Mouse (Mus musculus) layer of hippocampus, adult 2 months (tissue): ENCODE results near the gene Crebl2. TPM values are rescaled to one million over a fixed set of nuclear protein-coding genes. Genes with fewer than 3 reads are reported as not detected.
A peak's percentile ranks its signal among the peaks of the same experiment; 100 is the strongest.

Experiments used
- DNase-seq, 2 experiments: peaks; one replicate each; pipeline ENCODE4 v3.0.0; 2022; ENCODE audit warnings: low spot score in 2 of 2
- H3K27ac ChIP-seq: fragments of 200-600 bp; 2 replicates; pipeline ENCODE4 v1.8.1; 2022
- H3K4me3 ChIP-seq: fragments of 200-600 bp; 2 replicates; pipeline ENCODE4 v1.8.1; 2022; ENCODE audit warnings: mild to moderate bottlenecking
- CTCF ChIP-seq: fragments of 200-600 bp; conservative IDR thresholded peaks from 2 replicates; pipeline ENCODE4 v1.8.1; 2022; ENCODE audit warnings: antibody characterized with exemption, mild to moderate bottlenecking, moderate library complexity
- total RNA-seq, 2 experiments: library from RNA; stranded (reverse); gene quantifications; 2 replicates each; pipeline ENCODE4 v1.2.3; 2021

The Crebl2 gene
- total RNA-seq, 2 experiments from 2014 or later, result 39.6 to 40.9 TPM

GRCm38 (mm10) chr6:134802641-134803043 lies 27.3 kb upstream of the Crebl2 start:
- no peak for DNase-seq
- no peak for TF ChIP-seq CTCF
- H3K4me3 ChIP-seq, result no peak overlapping the region
- no peak overlapping the region for H3K27ac ChIP-seq

DNA sequence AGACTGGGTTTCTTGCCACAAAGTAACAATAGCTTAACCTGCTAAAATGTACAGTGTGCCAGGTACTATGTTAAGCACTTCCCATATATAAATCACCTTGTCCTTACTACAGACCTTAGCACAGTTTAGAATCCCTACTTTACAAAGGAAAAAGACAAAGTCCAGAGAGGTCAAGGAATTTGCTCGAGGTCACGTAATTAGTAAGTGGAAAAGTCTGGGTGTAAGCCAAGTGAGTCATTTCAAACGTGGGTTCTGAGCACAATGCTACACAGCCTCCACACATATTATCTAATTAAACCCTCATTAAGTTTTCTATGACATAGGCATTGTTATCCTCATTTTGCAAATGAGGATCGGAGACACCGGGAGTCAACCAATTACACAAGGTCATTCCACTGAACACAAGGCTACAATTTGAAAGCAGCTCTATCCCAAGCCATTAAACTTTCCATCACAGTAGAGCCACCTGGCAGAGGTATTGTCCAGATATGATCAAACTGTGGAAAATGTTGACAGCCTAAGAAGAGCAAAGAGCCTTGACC lies 25.1 kb upstream of the Crebl2 start:
- TF ChIP-seq CTCF, result no peak
- Histone ChIP-seq H3K4me3 (no peak overlapping the region), H3K27ac (no peak overlapping the region)
- DNase-seq, result no peak

DNA sequence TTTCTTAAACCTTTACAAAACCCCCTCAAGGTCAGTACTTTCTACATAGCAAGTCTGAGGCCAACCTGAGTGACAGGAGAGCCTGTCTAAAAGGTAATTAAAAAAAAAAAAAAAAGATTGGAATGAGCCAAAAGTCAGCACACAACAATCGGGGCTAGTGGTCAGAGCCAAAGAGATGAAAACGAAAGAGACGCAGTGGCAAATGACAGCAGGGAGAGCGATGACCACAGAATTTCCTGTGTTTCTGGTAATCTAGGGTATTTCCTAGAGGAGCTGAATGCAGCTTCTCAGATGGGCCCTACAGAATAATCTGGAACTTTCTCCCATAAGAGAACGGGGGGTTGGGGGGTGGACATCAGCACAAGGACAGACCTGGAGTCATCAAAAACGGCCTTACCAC lies 23.8 kb upstream of the Crebl2 start:
- DNase-seq, result no peak

GRCm38 (mm10) chr6:134807091-134807490 lies 22.9 kb upstream of the Crebl2 start:
- Histone ChIP-seq H3K27ac (no peak overlapping the region), H3K4me3 (no peak overlapping the region)
- no peak for DNase-seq
- no peak for TF ChIP-seq CTCF

More for the DNA sequence above, 23.8 kb upstream of the Crebl2 start:
- Histone ChIP-seq H3K4me3 (no peak overlapping the region), H3K27ac (no peak overlapping the region)
- TF ChIP-seq CTCF, result no peak

DNA sequence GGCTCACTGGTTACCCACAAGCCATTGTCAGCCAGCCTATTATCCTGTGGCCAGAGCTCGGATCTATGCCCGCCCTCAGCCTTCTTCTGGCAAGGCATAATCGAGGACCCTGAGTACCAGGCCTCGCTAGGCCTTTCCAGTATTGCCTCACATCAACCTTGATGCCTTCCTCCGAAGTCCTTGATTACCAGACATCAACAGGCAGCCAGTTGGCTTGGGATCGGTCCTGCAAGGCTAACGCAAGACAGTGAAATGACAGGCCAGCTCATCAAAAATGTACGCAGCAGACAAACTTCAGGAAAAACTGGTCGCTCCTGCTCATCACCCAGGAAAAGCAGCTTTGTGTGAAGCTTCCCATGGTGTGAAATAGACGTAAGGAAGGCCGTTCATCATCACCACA lies 22.2 kb upstream of the Crebl2 start:
- Histone ChIP-seq H3K4me3 (no peak overlapping the region), H3K27ac (no peak overlapping the region)
- TF ChIP-seq CTCF, result no peak
- no peak for DNase-seq

DNA sequence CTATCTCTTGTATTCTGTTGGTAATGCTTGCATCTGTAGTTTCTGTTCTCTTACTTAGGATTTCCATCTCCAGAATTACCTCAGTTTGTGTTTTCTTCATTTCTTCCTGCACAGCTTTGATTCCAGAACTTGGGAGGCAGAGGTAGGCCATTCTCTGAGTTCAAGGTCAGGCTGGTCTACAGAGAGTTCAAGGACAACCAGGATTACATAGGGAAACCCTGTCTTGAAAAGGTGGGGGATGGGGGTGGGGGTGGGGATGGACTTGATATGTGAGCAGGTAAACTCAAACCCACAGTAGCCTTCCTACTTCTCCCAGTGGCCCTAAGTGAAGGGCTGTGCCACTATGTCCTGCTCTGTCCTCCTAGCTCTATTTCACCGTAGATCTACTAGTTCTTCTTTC lies 16.9 kb upstream of the Crebl2 start:
- H3K27ac ChIP-seq, result no peak overlapping the region
- H3K4me3 ChIP-seq, result no peak overlapping the region
- no peak for TF ChIP-seq CTCF
- no peak for DNase-seq

DNA sequence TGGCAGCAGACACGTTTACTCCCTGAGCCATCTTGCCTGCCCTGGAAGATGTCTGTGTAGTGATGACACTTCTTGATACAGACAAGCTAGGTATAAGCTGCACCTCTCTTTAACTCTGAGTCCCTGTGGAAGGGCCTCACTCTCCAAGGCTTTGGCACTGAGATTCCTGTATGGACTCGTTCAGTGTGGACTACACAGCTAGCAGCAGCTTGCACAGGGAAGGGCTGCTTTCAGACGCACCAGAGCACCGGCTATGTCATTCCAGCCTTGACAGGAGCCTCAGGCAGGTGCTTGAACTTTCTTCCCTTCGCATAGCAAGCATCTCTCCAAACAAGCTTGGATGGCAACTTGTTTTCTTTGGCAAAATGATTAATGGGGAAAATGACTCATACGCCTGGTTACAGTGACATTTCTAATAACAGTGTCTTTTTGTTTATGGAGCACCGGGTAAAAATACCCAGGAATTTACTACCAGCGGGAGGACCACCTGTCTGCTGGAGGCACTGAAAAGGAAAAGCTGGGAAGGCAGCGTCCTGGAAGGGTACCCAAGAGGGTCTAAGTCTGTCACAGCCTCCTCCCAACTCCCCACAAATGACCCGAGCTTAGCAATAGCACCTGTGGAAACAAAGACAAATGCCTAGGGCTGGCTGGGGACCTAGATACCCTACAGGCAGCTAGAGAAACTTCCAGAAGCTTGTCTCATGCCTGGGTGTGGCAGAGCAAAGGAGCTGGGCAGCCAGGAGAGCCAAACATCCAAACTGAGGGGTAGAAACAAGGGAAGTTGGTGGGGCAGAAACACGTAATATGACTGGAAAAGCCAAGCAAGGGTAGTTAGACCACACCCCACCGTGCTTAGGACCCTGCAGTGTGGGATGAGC lies 12.7 kb upstream of the Crebl2 start:
- DNase-seq, result no peak
- H3K27ac ChIP-seq, result no peak overlapping the region
- H3K4me3 ChIP-seq, result no peak overlapping the region
- no peak for TF ChIP-seq CTCF

DNA sequence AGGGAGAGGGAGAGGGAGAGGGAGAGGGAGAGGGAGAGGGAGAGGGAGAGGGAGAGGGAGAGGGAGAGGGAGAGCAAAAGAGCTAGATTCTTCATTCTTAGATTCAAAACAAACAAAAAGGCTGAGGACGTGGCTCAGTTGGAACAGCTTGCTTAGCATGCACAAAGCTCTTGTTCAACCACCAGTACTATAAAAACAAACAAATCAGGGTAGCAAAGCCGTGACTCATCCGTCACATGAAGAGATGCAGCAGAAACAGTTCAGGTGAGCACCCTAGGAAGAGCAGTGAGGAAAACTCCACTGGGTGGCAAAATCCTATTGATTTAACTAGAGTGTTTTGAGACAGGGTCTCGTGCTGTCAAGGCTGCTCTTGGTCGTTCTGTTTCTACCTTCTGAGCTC lies 10.2 kb upstream of the Crebl2 start:
- TF ChIP-seq CTCF, result no peak
- Histone ChIP-seq H3K27ac (no peak overlapping the region), H3K4me3 (no peak overlapping the region)
- no peak for DNase-seq

DNA sequence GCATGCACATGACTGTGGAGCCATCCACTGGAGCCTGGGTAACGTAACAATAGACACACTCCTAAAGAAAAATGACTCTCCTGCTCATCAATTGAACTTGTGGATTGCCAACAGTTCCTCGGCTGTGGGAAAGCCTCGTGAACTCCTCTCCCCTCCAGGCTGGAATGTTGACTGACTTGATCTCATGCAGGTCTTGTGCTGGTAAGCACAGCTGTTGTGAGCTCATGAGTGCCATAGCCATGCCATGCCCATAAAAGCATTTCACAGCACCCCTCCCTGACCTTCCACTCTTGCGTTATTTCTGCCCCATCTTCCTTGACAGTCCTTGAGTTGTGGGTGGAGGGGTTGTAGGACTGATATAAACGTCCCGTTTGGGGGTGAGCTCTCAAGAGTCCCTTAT lies 9.5 kb upstream of the Crebl2 start:
- no peak overlapping the region for H3K27ac ChIP-seq
- H3K4me3 ChIP-seq, result no peak overlapping the region

DNA sequence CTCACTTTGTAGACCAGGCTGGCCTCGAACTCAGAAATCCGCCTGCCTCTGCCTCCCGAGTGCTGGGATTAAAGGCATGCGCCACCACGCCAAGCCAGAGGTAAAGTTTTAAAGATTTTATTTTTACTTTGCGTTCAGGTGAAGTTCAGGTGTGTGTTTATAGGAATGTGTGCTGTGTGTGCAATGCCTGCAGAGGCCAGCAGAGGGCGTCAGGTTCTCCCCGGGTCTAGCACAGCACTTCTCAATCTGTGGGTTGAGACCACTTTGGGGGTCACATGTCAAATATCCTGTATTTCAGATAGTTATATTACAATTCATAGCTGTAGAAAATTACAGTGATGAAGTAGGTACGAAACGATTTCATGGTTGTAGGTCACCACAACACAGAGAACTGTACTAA lies 7.1 kb upstream of the Crebl2 start:
- no peak for DNase-seq
- peak; percentile 80 for TF ChIP-seq CTCF
- no peak overlapping the region for H3K27ac ChIP-seq
- H3K4me3 ChIP-seq, result no peak overlapping the region

More for the DNA sequence above, 9.5 kb upstream of the Crebl2 start:
- TF ChIP-seq CTCF, result no peak
- DNase-seq, result no peak

DNA sequence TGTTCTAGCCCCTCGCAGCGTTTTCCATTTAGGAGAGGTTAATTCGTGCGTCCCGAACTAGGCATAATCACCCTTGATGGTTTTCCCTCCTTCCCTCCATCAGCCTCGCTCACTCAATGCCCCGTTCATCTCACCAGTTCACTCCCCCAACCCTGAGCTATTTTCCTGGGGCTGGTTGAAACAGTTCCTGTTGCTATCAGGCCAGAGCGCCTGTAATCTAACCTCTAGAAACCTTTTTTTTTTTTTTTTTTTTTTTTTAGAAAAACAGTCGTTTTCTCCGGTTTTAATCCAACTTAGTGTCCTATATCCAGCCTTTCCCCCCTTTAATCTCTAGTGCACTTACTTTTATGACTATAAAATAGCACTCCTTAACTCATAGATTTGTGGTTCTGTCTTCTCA lies 822 bp downstream of the Crebl2 start:
- Histone ChIP-seq H3K4me3 (peak overlapping the region; percentile 99), H3K27ac (peak overlapping the region; percentile 97)
- no peak for TF ChIP-seq CTCF
- DNase-seq, result no peak

DNA sequence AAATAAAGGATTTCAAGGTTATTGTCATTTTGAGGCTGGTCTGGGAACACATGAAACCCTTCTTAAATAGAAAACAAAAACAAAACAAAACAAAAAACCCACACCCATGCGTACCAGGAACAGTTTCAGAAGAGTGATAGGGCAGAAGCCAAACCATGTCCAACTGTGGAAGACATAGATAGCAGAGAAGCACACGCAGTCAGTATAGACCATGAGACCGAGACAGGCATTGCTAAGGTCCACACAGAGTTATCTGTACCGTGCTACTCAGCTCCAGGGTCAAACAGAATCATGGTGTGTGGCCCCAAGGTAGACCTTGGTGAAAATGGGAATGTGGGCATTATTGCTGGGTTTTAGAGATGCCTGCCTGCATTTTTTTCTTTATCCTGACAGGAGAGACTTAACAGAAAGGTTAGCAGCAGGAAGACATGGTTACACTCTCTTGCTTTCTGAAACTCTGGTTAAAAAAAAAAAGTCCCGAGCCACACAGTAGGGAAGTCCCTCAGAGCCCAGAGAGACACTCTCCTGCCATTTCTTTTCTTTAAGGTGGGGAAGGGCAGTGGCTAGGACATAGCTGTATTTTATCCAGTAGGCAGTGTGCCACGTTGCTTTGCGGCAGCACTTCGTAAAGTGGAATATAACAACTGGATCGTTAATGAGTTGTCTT lies 4.8 kb downstream of the Crebl2 start:
- no peak for DNase-seq
- TF ChIP-seq CTCF, result no peak
- Histone ChIP-seq H3K4me3 (no peak overlapping the region), H3K27ac (no peak overlapping the region)

- no peak for TF ChIP-seq CTCF
- no peak overlapping the region for H3K27ac ChIP-seq
- H3K4me3 ChIP-seq, result no peak overlapping the region
- no peak for DNase-seq
Measured at GRCm38 (mm10) chr6:134838111-134838510, 8.2 kb downstream of the Crebl2 start.

GRCm38 (mm10) chr6:134840346-134840745 lies 10.4 kb downstream of the Crebl2 start:
- no peak for TF ChIP-seq CTCF
- H3K4me3 ChIP-seq, result no peak overlapping the region
- DNase-seq, result no peak
- H3K27ac ChIP-seq, result no peak overlapping the region
